Mouse (Mus musculus): Measurements from ENCODE around the gene Sumo2.

DNA sequence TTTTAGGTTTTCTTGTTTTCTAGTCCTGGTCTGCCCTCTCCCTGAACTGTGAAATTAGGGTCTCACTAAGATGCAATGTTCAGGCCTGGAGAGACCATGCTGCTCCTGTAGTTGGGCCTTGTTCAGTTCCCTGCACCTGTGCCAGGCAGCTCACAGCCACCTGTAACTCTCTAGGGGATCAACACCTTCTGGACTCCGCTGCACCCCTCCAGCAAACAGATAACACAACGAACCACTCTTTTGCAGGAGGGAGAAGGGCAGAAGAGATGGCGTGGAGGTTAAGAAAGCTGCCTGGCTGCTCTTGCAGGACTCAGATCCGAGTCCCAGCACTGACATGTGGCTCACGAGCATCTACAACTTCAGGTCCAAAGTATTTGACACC lies 25.6 kb downstream of the Sumo2 start:
- no peak for TF ChIP-seq CTCF (IDR thresholded peaks at IDR 0.05; ENCODE audit: low read depth, low read length)
- TF ChIP-seq POLR2A (IDR thresholded peaks at IDR 0.05; ENCODE audit: borderline replicate concordance, low read depth, low read length) = no peak
